Mouse (Mus musculus) neural tube, embryonic 13.5 days (tissue): ENCODE measurements around the gene Dner. TPM values are rescaled to one million over a fixed set of nuclear protein-coding genes. Genes with fewer than 3 reads are reported as not detected.
A peak's percentile ranks its signal among the peaks of the same experiment; 100 is the strongest.

Source experiments
- ATAC-seq: fragments of 200-750 bp; cut with Nextera tagmentation; 2 replicates; pipeline ENCODE4 v1.8.0; 2017; ENCODE audit warnings: low read depth, mild to moderate bottlenecking, moderate TSS enrichment, moderate library complexity
- H3K27ac ChIP-seq: fragments of 300-500 bp; sonication (generic); replicated peaks from 2 replicates; pipeline ENCODE4 v1.5.1; 2015; ENCODE audit warnings: moderate library complexity, mild to moderate bottlenecking, inconsistent platforms
- H3K27me3 ChIP-seq: fragments of 300-500 bp; sonication (generic); 2 replicates; pipeline ENCODE4 v1.6.1; 2015; ENCODE audit warnings: mild to moderate bottlenecking, inconsistent platforms
- H3K36me3 ChIP-seq: fragments of 300-500 bp; sonication (generic); 2 replicates; pipeline ENCODE4 v1.6.1; 2015; ENCODE audit warnings: mild to moderate bottlenecking, inconsistent platforms
- H3K4me1 ChIP-seq: fragments of 300-500 bp; sonication (generic); replicated peaks from 2 replicates; pipeline ENCODE4 v1.6.1; 2015; ENCODE audit warnings: inconsistent platforms
- H3K4me2 ChIP-seq: fragments of 300-500 bp; sonication (generic); 2 replicates; pipeline ENCODE4 v1.6.1; 2015; ENCODE audit warnings: inconsistent platforms, mild to moderate bottlenecking, moderate library complexity
- H3K4me3 ChIP-seq: fragments of 300-500 bp; sonication (generic); 2 replicates; pipeline ENCODE4 v1.5.1; 2015; ENCODE audit warnings: mild to moderate bottlenecking, inconsistent platforms
- H3K9ac ChIP-seq: fragments of 300-500 bp; sonication (generic); 2 replicates; pipeline ENCODE4 v1.6.1; 2015; ENCODE audit warnings: moderate library complexity, mild to moderate bottlenecking, inconsistent platforms
- H3K9me3 ChIP-seq: fragments of 300-500 bp; sonication (generic); 2 replicates; pipeline ENCODE4 v1.6.1; 2016; ENCODE audit warnings: inconsistent platforms
- WGBS: fragments of 180-500 bp; shearing (Covaris S2); methylation state at CpG from one replicate; pipeline ENCODE4 v1.1.7; 2015; 5-methylcytosine and 5-hydroxymethylcytosine counted together
- polyA plus RNA-seq: library from polyadenylated mRNA; unstranded; fragments of >200 nt; fragmentation: Nextera tagmentation; extraction: Ambion mirVana; gene quantifications from 2 replicates; pipeline ENCODE4 v1.2.1, GENCODE M21; 2015

Gene Dner
- polyA plus RNA-seq, 1 experiment from 2014 or later: 250 TPM

GRCm38 (mm10) chr1:84513201-84513600, 182.8 kb downstream of the Dner start:
- no peak overlapping the region for H3K4me3 ChIP-seq
- WGBS: 60% methylated on average over 3 of the region's 3 CpGs

GRCm38 (mm10) chr1:84508510-84508909, 187.5 kb downstream of the Dner start:
- no peak overlapping the region for H3K4me3 ChIP-seq
- WGBS: 81% methylated on average over 1 of the region's 1 CpGs
- H3K27me3 ChIP-seq: no peaks in the 10 kb centered on the region
- H3K36me3 ChIP-seq: 0 out of 2 replicates have a peak, but pooled peaks cover 8% of the 10 kb centered on the region
- no peak overlapping the region for H3K27ac ChIP-seq
- H3K9ac ChIP-seq: no peak overlapping the region
- H3K4me2 ChIP-seq: no peak overlapping the region
- no peaks in the 10 kb centered on the region for H3K9me3 ChIP-seq
- peaks cover 16% of the 10 kb centered on the region for H3K4me1 ChIP-seq
- no peak for ATAC-seq

More at GRCm38 (mm10) chr1:84513201-84513600, 182.8 kb downstream of the Dner start:
- ATAC-seq: no peak
- Histone ChIP-seq H3K36me3 (0 out of 2 replicates have a peak, but pooled peaks cover 8% of the 10 kb centered on the region), H3K4me2 (no peak overlapping the region), H3K27me3 (no peaks in the 10 kb centered on the region), H3K27ac (no peak overlapping the region), H3K4me1 (peaks cover 6% of the 10 kb centered on the region), H3K9me3 (no peaks in the 10 kb centered on the region), H3K9ac (no peak overlapping the region)

- Histone ChIP-seq H3K4me1 (peaks cover 16% of the 10 kb centered on the region), H3K36me3 (0 out of 2 replicates have a peak, but pooled peaks cover 8% of the 10 kb centered on the region), H3K27ac (peak overlapping the region; percentile 76), H3K4me2 (no peak overlapping the region), H3K4me3 (no peak overlapping the region), H3K9ac (no peak overlapping the region), H3K27me3 (no peaks in the 10 kb centered on the region), H3K9me3 (no peaks in the 10 kb centered on the region)
- no peak for ATAC-seq
These were observed 188.5 kb downstream of the Dner start for GRCm38 (mm10) chr1:84507568-84507967.

- Histone ChIP-seq H3K27me3 (no peaks in the 10 kb centered on the region), H3K27ac (peak overlapping the region; percentile 76), H3K4me2 (no peak overlapping the region), H3K4me1 (peaks cover 16% of the 10 kb centered on the region), H3K9ac (no peak overlapping the region), H3K9me3 (no peaks in the 10 kb centered on the region), H3K36me3 (0 out of 2 replicates have a peak, but pooled peaks cover 8% of the 10 kb centered on the region), H3K4me3 (no peak overlapping the region)
- 31% methylated on average over 6 of the region's 6 CpGs for WGBS
- 0 out of 2 replicates have a peak, but pooled peaks have one; percentile 27 for ATAC-seq
These were observed 189.0 kb downstream of the Dner start for GRCm38 (mm10) chr1:84506984-84507546.

- Histone ChIP-seq H3K4me3 (no peak overlapping the region), H3K36me3 (no peaks in the 10 kb centered on the region), H3K27me3 (no peaks in the 10 kb centered on the region), H3K9ac (no peak overlapping the region), H3K27ac (no peak overlapping the region), H3K4me2 (no peak overlapping the region), H3K9me3 (no peaks in the 10 kb centered on the region), H3K4me1 (no peaks in the 10 kb centered on the region)
- ATAC-seq: no peak
- 82% methylated on average over 3 of the region's 3 CpGs for WGBS
These were observed 195.3 kb downstream of the Dner start for GRCm38 (mm10) chr1:84500673-84501072.

- H3K4me3 ChIP-seq: no peak overlapping the region
- no peaks in the 10 kb centered on the region for H3K27me3 ChIP-seq
- H3K9me3 ChIP-seq: no peaks in the 10 kb centered on the region
- H3K27ac ChIP-seq: no peak overlapping the region
- H3K36me3 ChIP-seq: peaks cover 17% of the 10 kb centered on the region; the same call in 1 of the 2 replicates
- H3K9ac ChIP-seq: no peak overlapping the region
- no peak for ATAC-seq
- no peak overlapping the region for H3K4me2 ChIP-seq
- 88% methylated on average over 6 of the region's 6 CpGs for WGBS
- no peaks in the 10 kb centered on the region for H3K4me1 ChIP-seq
These were observed 204.3 kb downstream of the Dner start for GRCm38 (mm10) chr1:84491732-84492131.

GRCm38 (mm10) chr1:84488546-84488945, 207.5 kb downstream of the Dner start:
- H3K4me2 ChIP-seq: no peak overlapping the region
- WGBS: 96% methylated on average over 1 of the region's 1 CpGs

GRCm38 (mm10) chr1:84485066-84485465, 211.0 kb downstream of the Dner start:
- no peak overlapping the region for H3K9ac ChIP-seq
- peaks cover 6% of the 10 kb centered on the region for H3K4me1 ChIP-seq
- H3K9me3 ChIP-seq: no peaks in the 10 kb centered on the region
- no peaks in the 10 kb centered on the region for H3K27me3 ChIP-seq
- H3K27ac ChIP-seq: no peak overlapping the region
- no peaks in the 10 kb centered on the region for H3K36me3 ChIP-seq
- H3K4me2 ChIP-seq: no peak overlapping the region
- no peak for ATAC-seq
- no peak overlapping the region for H3K4me3 ChIP-seq

More at GRCm38 (mm10) chr1:84488546-84488945, 207.5 kb downstream of the Dner start:
- Histone ChIP-seq H3K27me3 (no peaks in the 10 kb centered on the region), H3K4me1 (peaks cover 4% of the 10 kb centered on the region), H3K27ac (no peak overlapping the region), H3K9ac (no peak overlapping the region), H3K4me3 (no peak overlapping the region), H3K9me3 (no peaks in the 10 kb centered on the region), H3K36me3 (0 out of 2 replicates have a peak, but pooled peaks cover 7% of the 10 kb centered on the region)
- ATAC-seq: peak; percentile 34; the same call in 1 of the 2 replicates

- Histone ChIP-seq H3K9ac (no peak overlapping the region), H3K4me1 (peaks cover 10% of the 10 kb centered on the region), H3K27ac (no peak overlapping the region), H3K36me3 (no peaks in the 10 kb centered on the region), H3K4me2 (no peak overlapping the region), H3K9me3 (no peaks in the 10 kb centered on the region), H3K27me3 (no peaks in the 10 kb centered on the region), H3K4me3 (no peak overlapping the region)
- WGBS: 83% methylated on average over 3 of the region's 3 CpGs
- no peak for ATAC-seq
These were observed 211.4 kb downstream of the Dner start for GRCm38 (mm10) chr1:84484577-84484976.

GRCm38 (mm10) chr1:84479976-84480375, 216.0 kb downstream of the Dner start:
- no peak overlapping the region for H3K4me3 ChIP-seq
- peak overlapping the region; percentile 39 for H3K27ac ChIP-seq
- H3K27me3 ChIP-seq: no peaks in the 10 kb centered on the region
- no peak overlapping the region for H3K4me2 ChIP-seq
- WGBS: 76% methylated on average over 8 of the region's 8 CpGs
- no peaks in the 10 kb centered on the region for H3K36me3 ChIP-seq
- no peak overlapping the region for H3K9ac ChIP-seq
- ATAC-seq: no peak
- H3K4me1 ChIP-seq: peaks cover 6% of the 10 kb centered on the region; the same call in 1 of the 2 replicates
- no peaks in the 10 kb centered on the region for H3K9me3 ChIP-seq

GRCm38 (mm10) chr1:84474274-84474673, 221.7 kb downstream of the Dner start:
- Histone ChIP-seq H3K36me3 (peaks cover 5% of the 10 kb centered on the region; the same call in 1 of the 2 replicates), H3K9me3 (no peaks in the 10 kb centered on the region), H3K4me2 (no peak overlapping the region), H3K4me1 (no peaks in the 10 kb centered on the region), H3K27ac (no peak overlapping the region), H3K4me3 (no peak overlapping the region), H3K27me3 (no peaks in the 10 kb centered on the region), H3K9ac (no peak overlapping the region)
- no peak for ATAC-seq
- 90% methylated on average over 3 of the region's 3 CpGs for WGBS

GRCm38 (mm10) chr1:84472260-84472659, 223.8 kb downstream of the Dner start:
- Histone ChIP-seq H3K9me3 (no peaks in the 10 kb centered on the region), H3K4me3 (no peak overlapping the region), H3K36me3 (peaks cover 5% of the 10 kb centered on the region; the same call in 1 of the 2 replicates), H3K4me1 (no peaks in the 10 kb centered on the region), H3K9ac (no peak overlapping the region), H3K4me2 (no peak overlapping the region), H3K27me3 (no peaks in the 10 kb centered on the region), H3K27ac (no peak overlapping the region)
- 86% methylated on average over 2 of the region's 2 CpGs for WGBS
- ATAC-seq: no peak

GRCm38 (mm10) chr1:84470342-84470741, 225.7 kb downstream of the Dner start:
- Histone ChIP-seq H3K4me2 (no peak overlapping the region), H3K27me3 (no peaks in the 10 kb centered on the region), H3K4me3 (no peak overlapping the region), H3K9ac (no peak overlapping the region), H3K27ac (no peak overlapping the region), H3K4me1 (no peaks in the 10 kb centered on the region), H3K36me3 (peaks cover 12% of the 10 kb centered on the region; the same call in 1 of the 2 replicates), H3K9me3 (no peaks in the 10 kb centered on the region)
- WGBS: 69% methylated on average over 4 of the region's 4 CpGs
- no peak for ATAC-seq
